Mouse (Mus musculus) cerebellum, postnatal 36 days (tissue): ENCODE measurements at regions not wholly inside any gene's neighbourhood (a gene's known extent, or its start where the extent isn't known, plus 50 kb on each side); places are given as distances from the start of the nearest gene placed in this dataset.

Source experiments
- DNase-seq, 2 experiments: peaks; one replicate each; pipeline ENCODE4 v3.0.0; 2021 to 2022; ENCODE audit warnings: mixed read lengths in 2 of 2

GRCm38 (mm10) chr4:33702028-33702666 is 222.2 kb upstream of the Cnr1 start:
- DNase-seq, result peak; percentile 39 to 40

GRCm38 (mm10) chr4:33705722-33706121 is 218.7 kb upstream of the Cnr1 start:
- DNase-seq, result no peak

GRCm38 (mm10) chr4:33706785-33707184 is 217.6 kb upstream of the Cnr1 start:
- DNase-seq, result peak in 1 of 2 experiments; percentile 23

- no peak for DNase-seq
These were observed 207.8 kb upstream of the Cnr1 start for GRCm38 (mm10) chr4:33716475-33717117.

GRCm38 (mm10) chr4:33720972-33721371 is 203.4 kb upstream of the Cnr1 start:
- peak in 1 of 2 experiments; percentile 0 for DNase-seq

GRCm38 (mm10) chr4:33721971-33722370 is 202.4 kb upstream of the Cnr1 start:
- peak in 1 of 2 experiments; percentile 1 for DNase-seq

GRCm38 (mm10) chr4:33731837-33732236 is 192.6 kb upstream of the Cnr1 start:
- DNase-seq, result no peak

- no peak for DNase-seq
These were observed 189.5 kb upstream of the Cnr1 start for GRCm38 (mm10) chr4:33734923-33735322.

- peak; percentile 21 to 40 for DNase-seq
These were observed 188.9 kb upstream of the Cnr1 start for GRCm38 (mm10) chr4:33735442-33735966.

- DNase-seq, result peak; percentile 89 to 90
These were observed 188.2 kb upstream of the Cnr1 start for GRCm38 (mm10) chr4:33736061-33736701.

- DNase-seq, result no peak
These were observed 187.1 kb upstream of the Cnr1 start for GRCm38 (mm10) chr4:33737337-33737736.

GRCm38 (mm10) chr4:33737859-33738417 is 186.5 kb upstream of the Cnr1 start:
- DNase-seq, result no peak

GRCm38 (mm10) chr4:33739211-33739904 is 185.0 kb upstream of the Cnr1 start:
- DNase-seq, result no peak

- no peak for DNase-seq
These were observed 183.4 kb upstream of the Cnr1 start for GRCm38 (mm10) chr4:33740982-33741381.

- no peak for DNase-seq
These were observed 179.2 kb upstream of the Cnr1 start for GRCm38 (mm10) chr4:33745180-33745579.

GRCm38 (mm10) chr4:33747316-33747895 is 177.0 kb upstream of the Cnr1 start:
- no peak for DNase-seq

- no peak for DNase-seq
These were observed 156.7 kb upstream of the Cnr1 start for GRCm38 (mm10) chr4:33767721-33768120.

GRCm38 (mm10) chr4:33786027-33786426 is 138.4 kb upstream of the Cnr1 start:
- no peak for DNase-seq

GRCm38 (mm10) chr4:33786958-33787357 is 137.4 kb upstream of the Cnr1 start:
- DNase-seq, result no peak

GRCm38 (mm10) chr4:33793398-33793797 is 131.0 kb upstream of the Cnr1 start:
- DNase-seq, result peak; percentile 85 to 89

GRCm38 (mm10) chr4:33795461-33795860 is 128.9 kb upstream of the Cnr1 start:
- DNase-seq, result no peak

GRCm38 (mm10) chr4:33797964-33798363 is 126.4 kb upstream of the Cnr1 start:
- DNase-seq, result peak in 1 of 2 experiments; percentile 42
